In the genomic region with DNA sequence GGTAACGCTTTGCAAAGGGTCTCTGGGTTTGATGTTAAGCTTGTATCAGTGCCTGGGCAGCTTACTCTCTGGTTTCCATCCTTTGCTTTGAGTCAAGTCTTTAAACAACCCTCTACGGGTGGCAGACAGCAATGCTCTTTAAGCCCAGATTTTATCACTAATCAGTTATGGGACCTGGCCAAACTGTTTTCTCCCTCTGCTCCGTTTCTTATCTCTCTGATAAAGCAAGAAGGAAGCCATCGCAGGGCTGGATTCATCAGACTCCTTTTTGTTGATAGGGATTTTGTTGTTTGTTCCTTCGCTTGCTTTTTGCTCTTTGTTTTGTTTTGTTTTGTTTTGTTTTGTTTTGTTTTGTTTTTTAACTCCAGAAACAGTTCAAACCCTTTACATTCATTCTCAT, we compare ENCODE assay signal across 30 mouse cellular contexts. TPM values are rescaled to one million over a fixed set of nuclear protein-coding genes. Genes with fewer than 3 reads are reported as not detected.
"Had no signal": no experiment of that assay in that cellular context is flagged by ENCODE, and none has a peak within 500 bp of the region (broad histone marks: within the 10 kb centered on the region; RNA-seq: fewer than 3 reads in every experiment).

No protein-coding gene starts in this region.

- H3K4me3 ChIP-seq: limb, embryonic 10.5 days; limb, embryonic 12.5 days; limb, embryonic 13.5 days; limb, embryonic 15.5 days; liver, embryonic 12.5 days; liver, embryonic 13.5 days; liver, embryonic 15.5 days; lung, embryonic 15.5 days; megakaryocyte, embryonic 14.5 days; midbrain, embryonic 10.5 days; midbrain, embryonic 12.5 days; midbrain, embryonic 13.5 days; midbrain, embryonic 15.5 days had no signal

- H3K9me3 ChIP-seq: limb, embryonic 10.5 days; limb, embryonic 12.5 days; limb, embryonic 13.5 days; limb, embryonic 15.5 days; liver, embryonic 12.5 days; liver, embryonic 13.5 days; liver, embryonic 15.5 days; lung, embryonic 15.5 days; megakaryocyte, embryonic 14.5 days; midbrain, embryonic 10.5 days; midbrain, embryonic 12.5 days; midbrain, embryonic 13.5 days; midbrain, embryonic 15.5 days had no signal

- DNase-seq: left cerebral cortex, postnatal 4 days; liver; liver, embryonic 13.5 days; liver, postnatal 0 days; lung, adult 2 months; lung, embryonic 14.5 days; lung, postnatal 10 days; lung, postnatal 14 days; lung, postnatal 36 days; lung, postnatal 4 days; midbrain, embryonic 14.5 days had no signal

- ATAC-seq: liver, embryonic 12.5 days; liver, postnatal 0 days; lung, postnatal 0 days; midbrain, embryonic 13.5 days; midbrain, embryonic 16.5 days had no signal

- H3K27me3 ChIP-seq: lung, embryonic 15.5 days; midbrain, embryonic 15.5 days had no signal

- H3K36me3 ChIP-seq: limb, embryonic 10.5 days; limb, embryonic 12.5 days; limb, embryonic 13.5 days; limb, embryonic 15.5 days; liver, embryonic 12.5 days; liver, embryonic 13.5 days; liver, embryonic 15.5 days; lung, embryonic 15.5 days; midbrain, embryonic 10.5 days; midbrain, embryonic 12.5 days; midbrain, embryonic 13.5 days; midbrain, embryonic 15.5 days had no signal

- H3K4me1 ChIP-seq: limb, embryonic 12.5 days; limb, embryonic 13.5 days; midbrain, embryonic 12.5 days had no signal

- H3K9ac ChIP-seq: limb, embryonic 12.5 days; limb, embryonic 13.5 days; limb, embryonic 15.5 days; liver, embryonic 12.5 days; liver, embryonic 14.5 days; liver, embryonic 15.5 days; liver, postnatal 0 days; lung, embryonic 14.5 days; lung, embryonic 15.5 days; midbrain, embryonic 12.5 days; midbrain, embryonic 13.5 days; midbrain, embryonic 15.5 days had no signal

- H3K27ac ChIP-seq: limb, embryonic 10.5 days; limb, embryonic 12.5 days; limb, embryonic 13.5 days; limb, embryonic 15.5 days; liver, embryonic 14.5 days; lung, embryonic 15.5 days; macrophage; midbrain, embryonic 10.5 days; midbrain, embryonic 12.5 days; midbrain, embryonic 13.5 days; midbrain, embryonic 15.5 days had no signal

RNA-seq across cellular contexts. Expression of gene Tsku, which starts 20.8 kb away (rescaled TPM):
- total RNA-seq: megakaryocyte progenitor cell, adult 5-6 weeks; megakaryocyte-erythroid progenitor cell, adult 5-6 weeks; monocyte, adult 5-6 weeks had no signal
